Mouse (Mus musculus) kidney, postnatal 10 days (tissue): Measurements from ENCODE around the gene Dnajc12.
"Not testable (repeated sequence)": the region's sequence is repeated elsewhere in the genome, so short reads cannot be mapped to it uniquely, and the experiment has no call there.

Source experiments
- DNase-seq: peaks from one replicate; pipeline ENCODE4 v3.0.0; 2021; ENCODE audit warnings: mixed read lengths

Dnajc12 gene

GRCm38 (mm10) chr10:63382372-63383279 lies at the start of gene Dnajc12:
Dnajc12 (plus strand) TSS chr10:63382443.
- DNase-seq: peak; percentile 89

DNA sequence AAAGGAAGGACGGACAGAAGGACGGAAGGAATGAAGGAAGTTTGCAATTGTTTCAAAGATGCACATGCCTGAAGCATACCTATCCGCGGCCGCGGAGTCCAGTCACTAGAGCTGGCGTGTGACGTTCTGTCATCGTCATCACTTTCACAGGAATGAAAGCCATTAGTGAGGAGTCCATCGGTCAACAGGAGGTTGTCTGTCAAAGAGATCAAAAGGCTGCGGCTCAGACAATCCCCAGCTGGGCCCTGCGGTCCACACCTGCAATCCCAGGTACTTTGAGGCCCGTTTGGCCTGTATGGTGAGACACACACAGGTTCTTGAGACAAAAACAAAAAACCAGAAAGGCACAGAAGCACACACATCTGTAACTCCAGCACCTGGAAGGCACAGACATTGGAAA lies 45.3 kb upstream of the Dnajc12 start:
- DNase-seq: peak; percentile 9

GRCm38 (mm10) chr10:63337326-63337725 lies 44.9 kb upstream of the Dnajc12 start:
- DNase-seq: no peak

GRCm38 (mm10) chr10:63337951-63338836 lies 44.0 kb upstream of the Dnajc12 start:
- peak; percentile 78 for DNase-seq

DNA sequence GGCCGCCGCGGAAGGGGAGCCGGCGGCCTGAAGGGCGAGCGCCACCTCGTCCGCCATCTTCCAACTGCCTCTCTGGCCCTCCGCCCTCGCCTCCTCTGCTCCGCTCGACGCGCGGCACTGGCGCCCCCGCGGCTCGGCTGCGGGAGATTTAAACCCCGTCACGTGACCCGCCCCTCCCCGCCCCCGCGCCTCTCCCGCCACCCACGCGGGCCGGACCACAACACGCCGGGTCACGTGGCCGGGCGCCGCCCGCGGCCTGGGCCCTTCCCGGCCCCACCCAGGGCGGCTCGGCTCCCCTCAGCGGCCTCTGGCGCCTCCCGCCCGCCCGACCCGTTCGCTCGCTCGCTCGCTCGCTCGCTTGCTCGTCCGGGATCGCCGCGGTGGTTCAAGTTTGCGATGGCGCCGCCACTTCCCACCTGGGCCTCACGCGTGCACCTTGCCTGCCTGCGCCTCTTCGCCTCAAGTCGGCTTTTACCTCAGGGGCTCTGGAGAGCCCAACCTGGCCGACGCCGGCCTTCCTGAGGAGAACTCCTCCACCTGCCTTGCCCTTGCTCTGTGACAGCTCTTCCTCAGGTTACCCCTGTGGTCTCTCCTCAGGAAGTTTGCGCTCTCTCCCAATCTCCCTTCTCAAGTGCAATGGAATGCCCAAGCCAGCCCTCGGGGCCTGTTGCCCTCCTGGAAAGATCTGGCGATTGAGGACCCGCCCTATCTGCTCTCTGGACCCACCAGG lies 43.2 kb upstream of the Dnajc12 start:
- DNase-seq: peak; percentile 96

DNA sequence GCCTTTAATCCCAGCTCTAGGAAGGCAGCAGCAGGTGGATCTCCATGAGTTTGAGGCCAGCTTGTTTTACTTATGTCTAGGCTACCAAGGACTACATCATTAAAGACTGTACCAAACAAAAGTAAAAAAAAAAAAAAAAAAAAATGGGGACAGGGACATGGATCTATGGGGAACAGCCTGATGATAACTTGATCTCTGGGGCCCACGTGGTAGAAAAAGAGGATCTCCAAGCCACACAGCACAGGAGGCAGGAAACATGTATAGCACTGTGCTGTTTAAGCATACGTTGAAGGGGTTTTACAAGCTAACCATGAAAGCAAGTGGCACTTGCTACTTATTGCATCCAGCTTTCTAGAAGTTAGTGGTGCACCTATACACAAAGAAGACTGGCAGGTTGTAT lies 40.9 kb upstream of the Dnajc12 start:
- no peak for DNase-seq

GRCm38 (mm10) chr10:63344751-63345150 lies 37.5 kb upstream of the Dnajc12 start:
- no peak for DNase-seq

DNA sequence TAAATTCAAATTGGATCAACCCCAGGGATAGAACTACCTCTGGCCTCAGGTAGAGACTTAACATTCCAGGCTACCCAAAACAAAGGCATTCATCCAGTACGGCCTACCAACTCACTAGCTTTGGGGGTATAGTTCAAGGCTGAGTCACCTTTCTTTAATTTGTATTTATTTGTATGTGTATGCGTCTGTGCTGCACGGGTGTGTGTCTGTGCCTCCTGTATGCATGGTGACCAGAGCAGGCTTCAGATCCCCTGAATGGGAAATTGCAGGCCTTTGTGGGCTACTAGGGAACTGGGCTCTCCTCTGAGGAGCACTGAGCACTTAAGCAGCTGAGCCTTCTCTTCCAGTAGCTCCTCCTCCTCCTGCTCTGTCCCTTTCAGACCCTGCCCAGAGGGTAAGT lies 34.0 kb upstream of the Dnajc12 start:
- no peak for DNase-seq

GRCm38 (mm10) chr10:63350666-63351065 lies 31.6 kb upstream of the Dnajc12 start:
- DNase-seq: no peak

- DNase-seq: not testable (repeated sequence)
Measured at GRCm38 (mm10) chr10:63351099-63351498, 31.1 kb upstream of the Dnajc12 start.

DNA sequence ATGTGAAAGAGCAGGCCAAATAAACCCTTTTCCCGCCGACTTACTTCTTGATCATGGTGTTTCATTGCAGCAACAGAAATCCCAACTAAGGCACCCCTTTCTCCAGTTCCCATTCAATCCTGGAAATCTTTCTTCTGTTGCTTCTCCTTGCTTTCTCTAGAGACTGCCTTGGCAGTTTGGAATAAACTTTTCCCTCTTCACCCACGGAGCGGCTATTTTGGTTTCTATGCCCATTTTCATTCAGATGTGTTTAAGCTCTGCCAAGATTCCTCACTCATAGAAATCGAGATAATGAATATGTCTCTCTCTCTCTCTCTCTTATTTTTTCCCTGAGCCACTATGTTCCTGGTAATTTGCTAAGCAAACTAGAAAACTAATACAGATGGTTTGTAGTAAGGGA lies 30.1 kb upstream of the Dnajc12 start:
- no peak for DNase-seq

- DNase-seq: no peak
Measured at GRCm38 (mm10) chr10:63360502-63360901, 21.7 kb upstream of the Dnajc12 start.

- no peak for DNase-seq
Measured at GRCm38 (mm10) chr10:63365918-63366455, 16.3 kb upstream of the Dnajc12 start.

GRCm38 (mm10) chr10:63367386-63367785 lies 14.9 kb upstream of the Dnajc12 start:
- no peak for DNase-seq

GRCm38 (mm10) chr10:63368041-63368440 lies 14.2 kb upstream of the Dnajc12 start:
- no peak for DNase-seq

DNA sequence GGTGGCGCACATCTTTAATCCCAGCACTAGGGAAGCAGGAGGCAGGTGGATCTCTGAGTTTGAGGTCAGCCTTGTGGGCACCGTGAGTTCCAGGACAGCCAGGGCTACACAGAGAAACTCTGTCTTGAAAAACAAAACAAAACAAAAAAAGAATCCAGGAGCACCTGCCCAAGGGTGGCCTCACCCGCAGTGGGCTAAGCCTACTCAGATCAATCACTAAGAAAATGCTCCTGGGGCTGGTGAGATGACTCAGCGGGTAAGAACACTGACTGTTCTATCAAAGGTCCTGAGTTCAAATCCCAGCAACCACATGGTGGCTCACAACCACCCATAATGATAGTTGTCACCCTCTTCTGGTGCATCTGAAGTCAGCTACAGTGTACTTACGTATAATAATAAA lies 5.9 kb upstream of the Dnajc12 start:
- DNase-seq: no peak

- peak; percentile 66 for DNase-seq
Measured at GRCm38 (mm10) chr10:63377468-63377867, 4.8 kb upstream of the Dnajc12 start.

DNA sequence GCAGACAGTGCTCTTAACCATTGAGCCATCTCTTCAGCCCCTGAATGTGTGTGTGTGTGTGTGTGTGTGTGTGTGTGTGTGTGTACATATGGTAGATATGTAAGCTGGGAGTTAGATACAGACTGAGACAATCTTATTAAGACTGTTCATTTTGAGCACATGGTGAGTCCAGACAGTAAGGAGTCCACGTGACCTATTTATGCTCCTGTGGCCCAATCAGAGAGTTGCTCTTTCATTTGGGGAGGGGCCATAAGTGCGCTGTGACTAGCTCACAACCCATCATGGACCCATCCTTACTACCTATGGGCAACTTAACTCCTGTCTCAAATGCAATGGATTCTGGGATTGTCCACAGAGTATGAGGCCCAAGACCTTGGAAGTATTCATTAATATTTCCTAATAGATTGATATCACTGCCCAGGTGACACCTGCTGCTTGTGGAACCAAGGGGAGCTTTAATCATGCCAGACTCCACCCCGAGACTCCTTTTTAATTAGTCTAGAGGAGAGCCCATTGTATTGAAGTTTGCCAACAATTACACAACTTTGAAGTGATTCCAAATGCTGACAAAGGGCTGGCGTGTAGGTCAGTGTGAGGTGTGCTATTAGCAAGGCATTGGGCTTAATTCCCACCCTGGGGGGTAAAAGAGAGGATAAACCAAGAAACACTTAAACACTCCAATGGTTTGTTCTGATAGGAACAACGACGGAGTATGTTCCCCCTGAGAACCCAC lies 3.1 kb upstream of the Dnajc12 start:
- no peak for DNase-seq

DNA sequence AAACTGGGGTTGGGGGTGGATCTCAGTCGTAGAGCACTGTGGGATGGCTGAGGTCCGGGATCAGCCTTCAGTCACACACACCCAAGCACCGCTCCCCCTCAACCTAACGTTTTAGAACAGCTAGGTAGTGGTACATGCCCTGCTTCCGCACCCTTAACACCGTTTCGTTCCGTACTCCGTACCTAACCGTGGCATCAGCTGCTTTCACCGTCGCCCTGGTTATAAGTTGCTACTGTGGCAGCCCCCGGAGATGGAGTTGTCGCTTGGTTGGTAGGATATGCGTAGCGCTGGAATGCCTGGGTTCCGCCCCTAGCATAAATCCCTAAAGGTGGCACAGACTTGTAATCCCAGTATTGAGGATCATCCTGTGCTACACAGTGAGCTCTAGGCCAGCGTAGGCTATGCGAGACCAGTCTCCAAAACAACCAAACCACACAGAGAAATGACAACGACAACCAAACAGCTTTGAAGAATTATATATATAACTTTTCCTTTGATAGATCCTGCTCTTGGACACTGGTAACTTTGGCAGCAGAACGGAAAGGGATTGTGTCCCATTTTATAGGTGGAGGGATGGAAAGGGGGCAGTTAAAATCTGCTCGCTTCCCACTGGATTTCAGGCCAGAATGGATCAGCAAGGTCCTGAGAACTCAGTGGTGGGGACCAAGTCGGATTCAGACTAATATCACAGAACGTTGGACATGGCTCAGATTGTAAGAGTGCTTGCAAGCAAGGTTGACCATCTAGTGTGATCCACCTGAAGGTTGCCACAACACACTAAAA lies 554 bp upstream of the Dnajc12 start, which contains the start of gene Sirt1:
Sirt1 (minus strand) TSS at position 207 of the 783 bp plus-strand sequence.
- DNase-seq: no peak

GRCm38 (mm10) chr10:63385897-63386296 lies 3.7 kb downstream of the Dnajc12 start:
- not testable (repeated sequence) for DNase-seq

- DNase-seq: peak; percentile 91
Measured at GRCm38 (mm10) chr10:63386444-63386843, 4.2 kb downstream of the Dnajc12 start.
